Mouse (Mus musculus) lung, embryonic 16.5 days (tissue): ENCODE data around the gene Trpv4. TPM values are rescaled to one million over a fixed set of nuclear protein-coding genes. Genes with fewer than 3 reads are reported as not detected.

Source experiments
- ATAC-seq: fragments of 200-750 bp; cut with Nextera tagmentation; 2 replicates; pipeline ENCODE4 v1.8.0; 2017; ENCODE audit warnings: low read depth, mild to moderate bottlenecking, moderate library complexity
- H3K27ac ChIP-seq: fragments of 300-500 bp; sonication (generic); 2 replicates; pipeline ENCODE4 v1.5.1; 2014; ENCODE audit warnings: mild to moderate bottlenecking, control low read depth, low read length
- H3K27me3 ChIP-seq: fragments of 300-500 bp; sonication (generic); 2 replicates; pipeline ENCODE4 v1.6.1; 2014; ENCODE audit warnings: low read depth, low read length, mixed read lengths; ENCODE audit not compliant: control insufficient read depth, insufficient read depth
- H3K36me3 ChIP-seq: fragments of 300-500 bp; sonication (generic); 2 replicates; pipeline ENCODE4 v1.6.1; 2014; ENCODE audit warnings: low read length; ENCODE audit not compliant: control insufficient read depth, insufficient read depth
- H3K4me1 ChIP-seq: fragments of 300-500 bp; sonication (generic); replicated peaks from 2 replicates; pipeline ENCODE4 v1.6.1; 2014; ENCODE audit warnings: low read length, mixed read lengths; ENCODE audit not compliant: control insufficient read depth, insufficient read depth
- H3K4me2 ChIP-seq: fragments of 300-500 bp; sonication (generic); 2 replicates; pipeline ENCODE4 v1.6.1; 2014; ENCODE audit warnings: low read depth, low read length, control low read depth
- H3K4me3 ChIP-seq: fragments of 300-500 bp; sonication (generic); 2 replicates; pipeline ENCODE4 v1.5.1; 2014; ENCODE audit warnings: mild to moderate bottlenecking, low read length, control low read depth
- H3K9ac ChIP-seq: fragments of 300-500 bp; sonication (generic); 2 replicates; pipeline ENCODE4 v1.6.1; 2014; ENCODE audit warnings: low read length, control low read depth
- H3K9me3 ChIP-seq: fragments of 300-500 bp; sonication (generic); 2 replicates; pipeline ENCODE4 v1.6.1; 2016; ENCODE audit warnings: low read length; ENCODE audit not compliant: control insufficient read depth
- WGBS: fragments of 180-500 bp; shearing (Covaris S2); extraction: QIAGEN DNeasy Blood & Tissue Kit; methylation state at CpG from one replicate; pipeline ENCODE4 v1.1.7; 2014; 5-methylcytosine and 5-hydroxymethylcytosine counted together
- polyA plus RNA-seq: library from polyadenylated mRNA; unstranded; fragments of >200 nt; fragmentation: Nextera tagmentation; extraction: Ambion mirVana; gene quantifications from 2 replicates; pipeline ENCODE4 v1.2.1, GENCODE M21; 2015

Trpv4 gene
- polyA plus RNA-seq, 1 experiment from 2014 or later: 2.9 TPM

DNA sequence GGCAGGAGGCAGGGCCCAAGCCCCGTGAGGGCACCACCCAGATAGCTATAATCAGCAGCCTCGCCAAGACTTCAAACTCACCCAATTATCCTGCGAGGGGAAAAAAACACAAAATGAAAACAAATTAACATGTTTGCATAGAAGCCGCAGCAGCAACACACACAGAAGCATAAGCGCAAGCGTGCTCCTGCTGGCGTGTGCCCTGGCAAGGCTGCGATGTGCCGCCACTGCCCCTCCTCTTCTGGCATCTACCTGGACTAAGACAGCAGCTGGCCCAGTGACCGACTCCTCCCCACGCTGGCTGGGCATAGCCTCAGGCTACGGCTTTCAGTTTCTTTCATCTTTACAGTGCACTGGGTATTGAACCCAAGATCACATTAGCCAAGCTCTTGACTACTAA is 76.7 kb downstream of the Trpv4 start:
- Histone ChIP-seq H3K9me3 (no peaks in the 10 kb centered on the region), H3K4me1 (peaks cover 27% of the 10 kb centered on the region), H3K27me3 (no peaks in the 10 kb centered on the region), H3K4me2 (no peak overlapping the region), H3K27ac (0 out of 2 replicates have a peak overlapping the region, but pooled peaks have one; percentile 32), H3K4me3 (no peak overlapping the region), H3K36me3 (no peaks in the 10 kb centered on the region), H3K9ac (no peak overlapping the region)
- ATAC-seq: no peak
- 59% methylated on average over 12 of the region's 12 CpGs for WGBS

DNA sequence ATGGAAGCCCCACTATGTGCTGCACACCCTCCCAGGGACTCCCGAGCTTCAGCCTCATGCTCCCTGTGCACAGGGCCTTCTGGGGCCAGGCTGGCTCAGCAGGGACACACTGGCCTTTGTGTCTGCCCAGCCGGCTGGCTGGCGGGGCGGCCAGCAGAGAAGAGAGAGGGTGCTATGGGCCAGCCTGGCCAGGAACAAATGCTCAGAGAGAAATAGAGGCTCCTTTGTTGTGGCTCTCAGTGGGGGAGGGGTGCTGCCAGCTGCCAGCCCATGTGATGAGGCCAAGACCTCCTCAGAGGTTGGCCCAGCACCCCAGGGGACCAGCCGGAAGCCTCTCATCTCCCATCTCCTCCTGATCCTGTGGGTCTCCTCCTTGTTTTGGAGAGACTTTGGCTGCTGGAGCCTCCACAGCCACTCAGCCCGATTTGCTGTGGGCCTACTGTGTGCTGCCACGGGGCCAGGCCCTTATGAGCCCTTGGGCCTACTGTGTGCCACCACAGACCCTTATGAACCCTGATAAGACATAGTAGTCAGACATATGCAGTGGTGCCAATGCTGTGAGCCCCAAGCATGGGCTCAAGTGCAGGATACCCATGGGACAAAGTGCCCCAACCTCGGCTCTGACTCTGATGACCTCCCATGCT is 78.4 kb downstream of the Trpv4 start:
- Histone ChIP-seq H3K4me1 (peaks cover 20% of the 10 kb centered on the region), H3K4me3 (no peak overlapping the region)

GRCm38 (mm10) chr5:114578361-114578760 is 79.9 kb downstream of the Trpv4 start:
- no peak overlapping the region for H3K4me2 ChIP-seq
- H3K27me3 ChIP-seq: no peaks in the 10 kb centered on the region
- no peak overlapping the region for H3K9ac ChIP-seq
- no peaks in the 10 kb centered on the region for H3K36me3 ChIP-seq
- H3K9me3 ChIP-seq: no peaks in the 10 kb centered on the region
- 39% methylated on average over 20 of the region's 20 CpGs for WGBS
- H3K4me1 ChIP-seq: peaks cover 25% of the 10 kb centered on the region
- H3K27ac ChIP-seq: no peak overlapping the region
- no peak overlapping the region for H3K4me3 ChIP-seq
- ATAC-seq: no peak

More for the DNA sequence above, 78.4 kb downstream of the Trpv4 start:
- Histone ChIP-seq H3K9me3 (no peaks in the 10 kb centered on the region), H3K36me3 (no peaks in the 10 kb centered on the region), H3K9ac (no peak overlapping the region), H3K4me2 (no peak overlapping the region), H3K27me3 (no peaks in the 10 kb centered on the region), H3K27ac (no peak overlapping the region)
- 68% methylated on average over 8 of the region's 8 CpGs for WGBS
- no peak for ATAC-seq

GRCm38 (mm10) chr5:114575986-114576605 is 82.1 kb downstream of the Trpv4 start:
- Histone ChIP-seq H3K4me3 (no peak overlapping the region), H3K36me3 (no peaks in the 10 kb centered on the region), H3K9ac (no peak overlapping the region), H3K4me2 (no peak overlapping the region), H3K27ac (no peak overlapping the region), H3K27me3 (peaks cover 8% of the 10 kb centered on the region), H3K9me3 (no peaks in the 10 kb centered on the region), H3K4me1 (peaks cover 30% of the 10 kb centered on the region)
- 84% methylated on average over 16 of the region's 16 CpGs for WGBS
- no peak for ATAC-seq

DNA sequence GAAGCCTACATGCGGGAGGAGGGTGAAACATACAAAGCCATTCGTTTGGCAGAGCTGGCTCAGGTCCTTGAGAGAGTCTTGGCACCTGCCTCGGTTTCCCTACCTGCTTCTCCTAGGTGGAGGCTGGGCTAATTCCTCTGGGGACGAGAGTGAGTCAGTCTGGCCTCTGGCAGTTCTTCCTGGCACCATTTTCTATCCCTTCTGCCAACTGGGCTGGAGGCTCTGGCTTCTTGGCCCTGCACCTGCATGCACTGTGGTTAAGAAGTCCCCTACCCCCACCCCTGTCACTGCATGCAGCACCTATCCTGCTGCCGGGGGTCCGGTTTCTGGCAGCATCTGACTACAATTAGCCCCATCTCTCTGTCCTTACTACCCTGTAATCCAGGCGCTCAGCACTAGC is 82.7 kb downstream of the Trpv4 start:
- H3K27ac ChIP-seq: no peak overlapping the region
- 69% methylated on average over 7 of the region's 7 CpGs for WGBS

DNA sequence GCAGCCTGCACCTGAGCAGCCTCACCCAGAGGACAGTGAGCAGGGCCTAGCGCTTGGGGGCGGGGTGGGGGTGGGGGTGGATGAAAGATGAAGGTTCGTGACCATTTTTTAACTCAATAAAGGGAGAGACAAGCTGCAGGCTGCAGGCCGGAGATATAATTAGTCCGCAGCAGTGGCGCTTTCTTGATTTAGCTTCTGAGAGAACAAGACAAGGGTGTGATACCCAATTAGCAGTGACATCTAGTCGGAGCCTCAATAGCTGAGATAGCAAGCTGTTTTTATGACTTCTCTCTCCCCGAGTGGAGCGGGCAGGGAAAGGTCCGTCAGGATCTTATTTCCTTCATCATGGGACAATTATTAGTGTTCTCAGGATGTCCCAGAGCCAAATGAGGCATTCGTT is 83.2 kb downstream of the Trpv4 start:
- no peaks in the 10 kb centered on the region for H3K36me3 ChIP-seq
- H3K9me3 ChIP-seq: no peaks in the 10 kb centered on the region
- H3K27me3 ChIP-seq: peaks cover 15% of the 10 kb centered on the region
- no peak for ATAC-seq
- no peak overlapping the region for H3K4me3 ChIP-seq
- H3K4me2 ChIP-seq: no peak overlapping the region
- H3K27ac ChIP-seq: no peak overlapping the region
- H3K4me1 ChIP-seq: peaks cover 39% of the 10 kb centered on the region
- no peak overlapping the region for H3K9ac ChIP-seq
- 64% methylated on average over 11 of the region's 11 CpGs for WGBS

More for the DNA sequence above, 82.7 kb downstream of the Trpv4 start:
- Histone ChIP-seq H3K9ac (no peak overlapping the region), H3K4me2 (no peak overlapping the region), H3K4me3 (no peak overlapping the region), H3K27me3 (peaks cover 13% of the 10 kb centered on the region), H3K4me1 (peaks cover 36% of the 10 kb centered on the region), H3K9me3 (no peaks in the 10 kb centered on the region), H3K36me3 (no peaks in the 10 kb centered on the region)
- no peak for ATAC-seq

DNA sequence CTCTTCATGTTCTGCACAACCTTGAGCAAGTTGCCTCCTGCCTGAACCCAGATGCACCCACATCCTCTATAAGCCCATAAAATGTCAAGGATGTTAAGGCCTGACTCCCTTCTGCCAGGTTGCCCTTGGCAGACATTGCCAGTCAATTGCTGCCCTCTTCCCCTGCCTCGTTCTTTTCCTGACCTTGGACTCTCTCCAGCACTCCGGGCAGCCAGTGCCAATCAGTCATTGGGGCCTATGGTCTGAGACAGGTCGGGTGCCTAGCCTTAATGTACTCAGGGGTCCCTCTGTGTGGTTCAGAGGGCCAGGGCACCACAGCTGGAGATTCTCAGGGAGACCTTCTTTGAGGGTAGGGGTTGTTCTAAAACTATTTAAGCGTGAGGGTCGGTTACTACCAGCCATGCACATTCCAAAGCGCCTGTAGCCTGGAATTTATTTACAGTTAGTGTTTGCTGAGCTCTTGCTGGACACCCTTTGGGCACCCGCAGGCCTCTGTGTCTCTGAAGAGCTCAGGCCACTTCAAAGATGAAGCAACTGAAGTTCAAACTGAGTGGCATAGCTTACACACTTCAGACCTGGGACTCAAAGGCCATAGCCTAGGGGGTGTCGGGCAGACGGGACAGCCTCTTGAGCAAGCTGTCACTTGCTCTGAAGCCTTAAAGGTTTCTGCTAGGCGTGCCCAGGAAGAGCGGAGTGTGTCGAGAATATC is 84.1 kb downstream of the Trpv4 start:
- Histone ChIP-seq H3K9me3 (no peaks in the 10 kb centered on the region), H3K36me3 (no peaks in the 10 kb centered on the region), H3K27me3 (peaks cover 15% of the 10 kb centered on the region), H3K9ac (no peak overlapping the region), H3K4me2 (no peak overlapping the region), H3K4me3 (no peak overlapping the region), H3K4me1 (peaks cover 47% of the 10 kb centered on the region), H3K27ac (no peak overlapping the region)
- peak; percentile 39 for ATAC-seq
- WGBS: 31% methylated on average over 12 of the region's 12 CpGs

- WGBS: 56% methylated on average over 2 of the region's 2 CpGs
- Histone ChIP-seq H3K9ac (no peak overlapping the region), H3K27me3 (peaks cover 15% of the 10 kb centered on the region), H3K4me1 (peaks cover 54% of the 10 kb centered on the region), H3K4me3 (no peak overlapping the region), H3K4me2 (no peak overlapping the region), H3K27ac (no peak overlapping the region), H3K36me3 (no peaks in the 10 kb centered on the region), H3K9me3 (no peaks in the 10 kb centered on the region)
- ATAC-seq: no peak
Observed at GRCm38 (mm10) chr5:114572997-114573396, 85.2 kb downstream of the Trpv4 start.
